Mouse (Mus musculus): ENCODE results near the gene Mon1a. TPM values are rescaled to one million over a fixed set of nuclear protein-coding genes. Genes with fewer than 3 reads are reported as not detected.
A peak's percentile ranks its signal among the peaks of the same experiment; 100 is the strongest.

Mon1a gene
- total RNA-seq, 2 experiments from 2014 or later: 6.1 to 16.5 TPM

- no peak for ATAC-seq (replicated peaks; ENCODE audit: poor library complexity, severe bottlenecking)
These were observed 48.9 kb downstream of the Mon1a start for GRCm38 (mm10) chr9:107936831-107937230.

DNA sequence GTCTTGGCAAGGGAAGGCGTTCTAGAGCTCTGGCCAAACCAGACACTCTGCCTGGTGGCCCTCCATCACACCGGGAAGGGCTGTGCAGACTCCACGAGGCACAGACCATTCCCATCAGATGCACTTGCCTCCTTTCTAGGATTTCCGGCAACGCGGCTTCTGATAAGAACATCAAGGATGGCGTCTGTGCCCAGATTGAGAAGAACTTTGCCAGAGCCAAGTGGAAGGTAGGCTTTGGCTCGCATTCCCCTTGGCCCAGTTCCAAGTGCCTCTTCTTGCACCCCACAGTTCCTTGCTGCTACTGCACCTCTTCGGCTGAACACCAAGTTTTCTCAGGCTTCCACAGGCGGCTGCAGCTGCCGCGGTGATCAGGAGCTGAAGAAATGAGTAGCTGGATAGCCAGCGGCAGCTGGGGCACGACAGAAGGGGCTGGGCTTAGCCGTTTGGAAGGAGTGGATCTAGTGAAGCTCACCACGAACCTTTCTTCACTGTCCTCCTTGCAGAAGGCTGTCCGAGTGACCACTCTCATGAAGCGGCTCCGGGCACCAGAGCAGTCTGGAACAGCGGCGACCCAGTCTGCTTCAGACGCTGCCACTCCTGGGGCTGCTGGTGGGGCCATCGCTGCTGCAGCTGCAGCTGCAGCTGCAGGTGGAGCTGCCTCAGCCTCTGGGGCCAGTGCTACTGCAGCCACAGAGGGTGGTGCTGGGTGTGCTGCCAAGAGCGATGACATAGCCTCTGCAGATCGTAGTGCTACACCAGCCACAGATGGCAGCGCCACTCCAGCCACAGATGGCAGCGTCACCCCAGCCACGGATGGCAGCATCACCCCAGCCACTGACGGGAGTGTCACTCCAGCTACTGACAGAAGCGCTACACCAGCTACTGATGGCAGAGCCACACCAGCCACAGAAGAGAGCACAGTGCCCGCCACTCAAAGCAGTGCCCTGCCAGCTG is 59.6 kb downstream of the Mon1a start:
- no peak for ATAC-seq (replicated peaks; ENCODE audit: poor library complexity, severe bottlenecking)

DNA sequence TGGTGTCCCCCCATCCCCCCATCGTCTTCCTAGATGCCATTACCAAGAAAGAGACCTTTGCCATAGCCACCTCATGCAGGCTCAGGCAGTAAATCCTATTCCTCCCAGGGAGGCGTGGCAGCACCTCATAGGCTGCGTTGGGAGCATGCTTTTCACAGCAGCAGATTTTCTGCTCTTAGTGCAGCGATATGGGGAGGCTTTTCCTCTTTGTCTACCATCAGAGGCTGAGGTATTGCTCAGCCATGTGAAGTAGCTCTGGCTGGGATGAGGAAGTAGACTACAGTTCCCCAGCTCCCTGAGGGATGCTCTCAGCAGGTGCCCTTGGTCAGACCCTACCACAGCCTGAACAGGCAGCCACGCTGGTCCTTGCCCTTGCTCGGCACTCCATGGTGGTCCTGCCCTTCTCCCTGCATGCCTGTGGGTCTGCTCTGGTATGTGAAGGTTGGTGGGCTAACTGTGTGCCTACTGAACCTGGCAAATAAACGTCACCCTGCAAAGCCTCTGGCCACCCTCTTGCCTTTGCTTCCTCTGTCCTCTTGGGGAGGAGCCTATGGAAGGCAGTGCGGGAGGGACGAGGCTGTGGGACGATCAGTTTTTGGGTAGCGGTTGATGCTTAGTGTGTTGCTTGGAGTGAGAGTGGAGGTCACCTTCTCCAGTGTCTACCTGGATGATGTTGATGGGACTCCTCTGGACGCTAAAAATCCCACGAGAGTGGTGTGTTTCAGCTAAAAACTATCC is 61.4 kb downstream of the Mon1a start:
- peak; percentile 16; the same call in 1 of the 2 replicates for ATAC-seq (replicated peaks; ENCODE audit: poor library complexity, severe bottlenecking)

- peak; percentile 33; the same call in 1 of the 2 replicates for ATAC-seq (replicated peaks; ENCODE audit: poor library complexity, severe bottlenecking)
These were observed 61.9 kb downstream of the Mon1a start, which contains the start of gene Traip for GRCm38 (mm10) chr9:107949922-107950235. Traip (plus strand) TSS chr9:107950136.

DNA sequence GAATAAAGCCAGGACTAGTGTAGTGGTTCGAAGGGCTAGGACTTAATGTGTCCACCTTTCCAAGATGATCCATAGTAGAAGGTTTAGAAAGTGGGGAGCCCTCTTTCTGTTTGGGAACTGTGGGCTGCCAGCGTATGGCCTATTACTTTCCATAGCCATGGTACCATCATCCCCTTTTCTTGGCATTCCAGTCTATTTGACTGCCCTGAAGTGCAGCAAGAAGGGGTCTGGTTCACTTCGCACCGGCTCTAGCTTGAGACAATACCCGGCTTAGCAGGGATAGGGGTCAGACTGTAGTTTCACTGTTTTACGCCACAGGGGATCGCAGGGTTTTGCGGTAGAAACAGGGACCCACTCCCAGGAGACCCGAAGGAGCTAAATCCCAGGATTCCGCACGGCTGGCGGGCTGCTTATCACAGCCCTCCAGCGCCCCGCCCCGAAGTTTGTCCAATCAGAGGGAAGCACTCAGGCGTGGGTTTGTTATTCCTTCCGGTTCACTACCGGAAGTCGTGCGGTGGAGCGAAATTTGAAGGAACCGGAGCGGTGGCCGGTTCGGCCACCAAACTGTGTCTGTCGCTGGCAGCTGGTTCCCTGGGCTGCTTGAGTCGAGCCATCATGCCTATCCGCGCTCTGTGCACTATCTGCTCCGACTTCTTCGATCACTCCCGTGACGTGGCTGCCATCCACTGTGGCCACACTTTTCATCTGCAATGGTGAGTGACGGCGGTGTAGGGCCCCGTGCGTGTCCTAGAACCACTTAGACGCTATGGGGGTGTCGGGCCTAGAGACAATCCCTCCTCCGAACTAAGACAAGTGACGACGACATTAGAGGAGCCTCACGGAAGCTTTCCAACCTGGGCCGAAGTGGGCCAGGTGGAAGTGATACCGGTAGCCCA is 62.8 kb downstream of the Mon1a start:
- peak; percentile 81 for ATAC-seq (replicated peaks; ENCODE audit: poor library complexity, severe bottlenecking)

Other genes starting within 250 kb of the Mon1a start
- not detected in 2 replicates for gene Slc38a3, start 218.6 kb upstream of the Mon1a start, total RNA-seq (2014; fragmentation: Nextera tagmentation)
- not detected in 2 replicates for gene Slc38a3, start 218.6 kb upstream of the Mon1a start, total RNA-seq (2017)
- not detected in 2 replicates for gene Gnat1, start 208.4 kb upstream of the Mon1a start, total RNA-seq (2014; fragmentation: Nextera tagmentation)
- gene Gnat1, start 208.4 kb upstream of the Mon1a start, total RNA-seq (2017): not detected in 2 replicates
- 2.6 TPM in 1 of 2 replicates, not detected in the other for gene Sema3f, start 177.7 kb upstream of the Mon1a start, total RNA-seq (2014; fragmentation: Nextera tagmentation)
- gene Sema3f, start 177.7 kb upstream of the Mon1a start, total RNA-seq (2017): not detected in 2 replicates
- 133 and 165 TPM in 2 replicates for gene Rbm5, start 117.2 kb upstream of the Mon1a start, total RNA-seq (2014; fragmentation: Nextera tagmentation)
- 157 and 164 TPM in 2 replicates for gene Rbm5, start 117.2 kb upstream of the Mon1a start, total RNA-seq (2017)
- 99.9 and 115 TPM in 2 replicates for gene Rbm6, start 14.9 kb upstream of the Mon1a start, total RNA-seq (2014; fragmentation: Nextera tagmentation)
- gene Rbm6, start 14.9 kb upstream of the Mon1a start, total RNA-seq (2017): 110 and 125 TPM in 2 replicates
- not detected in 2 replicates for gene Mst1r, start 18.7 kb downstream of the Mon1a start, total RNA-seq (2014; fragmentation: Nextera tagmentation)
- 0.26 and 6.3 TPM in 2 replicates for gene Mst1r, start 18.7 kb downstream of the Mon1a start, total RNA-seq (2017)
- gene Actl11, start 40.3 kb downstream of the Mon1a start, total RNA-seq (2014; fragmentation: Nextera tagmentation): not detected in 2 replicates
- not detected in 2 replicates for gene Actl11, start 40.3 kb downstream of the Mon1a start, total RNA-seq (2017)
- not detected in 2 replicates for gene Camkv, start 47.5 kb downstream of the Mon1a start, total RNA-seq (2014; fragmentation: Nextera tagmentation)
- gene Camkv, start 47.5 kb downstream of the Mon1a start, total RNA-seq (2017): not detected in 2 replicates
- gene Traip, start 62.0 kb downstream of the Mon1a start, total RNA-seq (2014; fragmentation: Nextera tagmentation): 11.1 and 19.4 TPM in 2 replicates
- gene Traip, start 62.0 kb downstream of the Mon1a start, total RNA-seq (2017): 24.0 and 29.7 TPM in 2 replicates
- gene Uba7, start 87.4 kb downstream of the Mon1a start, total RNA-seq (2014; fragmentation: Nextera tagmentation): 79.1 and 88.9 TPM in 2 replicates
- gene Uba7, start 87.4 kb downstream of the Mon1a start, total RNA-seq (2017): 21.4 and 33.4 TPM in 2 replicates
- gene Gm20661, start 94.9 kb downstream of the Mon1a start, total RNA-seq (2014; fragmentation: Nextera tagmentation): 0.47 TPM in 1 of 2 replicates, not detected in the other
- not detected in 2 replicates for gene Gm20661, start 94.9 kb downstream of the Mon1a start, total RNA-seq (2017)
- 16.7 and 29.9 TPM in 2 replicates for gene Inka1, start 97.7 kb downstream of the Mon1a start, total RNA-seq (2014; fragmentation: Nextera tagmentation)
- 18.6 and 23.2 TPM in 2 replicates for gene Inka1, start 97.7 kb downstream of the Mon1a start, total RNA-seq (2017)
- gene Cdhr4, start 104.3 kb downstream of the Mon1a start, total RNA-seq (2014; fragmentation: Nextera tagmentation): 3.0 TPM in 1 of 2 replicates, not detected in the other
- 0.69 TPM in 1 of 2 replicates, not detected in the other for gene Cdhr4, start 104.3 kb downstream of the Mon1a start, total RNA-seq (2017)
- gene Gm20662, start 108.2 kb downstream of the Mon1a start, total RNA-seq (2014; fragmentation: Nextera tagmentation): 0.62 and 5.3 TPM in 2 replicates
- not detected in 2 replicates for gene Gm20662, start 108.2 kb downstream of the Mon1a start, total RNA-seq (2017)
- 27.1 TPM in 2 replicates for gene Ip6k1, start 114.3 kb downstream of the Mon1a start, total RNA-seq (2014; fragmentation: Nextera tagmentation)
- 31.6 and 42.7 TPM in 2 replicates for gene Ip6k1, start 114.3 kb downstream of the Mon1a start, total RNA-seq (2017)
- gene Gmppb, start 161.1 kb downstream of the Mon1a start, total RNA-seq (2014; fragmentation: Nextera tagmentation): 14.1 and 15.1 TPM in 2 replicates
- 16.1 and 41.8 TPM in 2 replicates for gene Gmppb, start 161.1 kb downstream of the Mon1a start, total RNA-seq (2017)
- gene Amigo3, start 165.0 kb downstream of the Mon1a start, total RNA-seq (2014; fragmentation: Nextera tagmentation): 2.2 and 3.4 TPM in 2 replicates
- 2.2 and 3.1 TPM in 2 replicates for gene Amigo3, start 165.0 kb downstream of the Mon1a start, total RNA-seq (2017)
- gene Mst1, start 192.3 kb downstream of the Mon1a start, total RNA-seq (2014; fragmentation: Nextera tagmentation): 0.67 TPM in 1 of 2 replicates, not detected in the other
- 0.34 and 1.6 TPM in 2 replicates for gene Mst1, start 192.3 kb downstream of the Mon1a start, total RNA-seq (2017)
- gene Rnf123, start 195.2 kb downstream of the Mon1a start, total RNA-seq (2014; fragmentation: Nextera tagmentation): 64.5 and 75.3 TPM in 2 replicates
- 29.7 and 30.3 TPM in 2 replicates for gene Rnf123, start 195.2 kb downstream of the Mon1a start, total RNA-seq (2017)
- 72.6 and 79.0 TPM in 2 replicates for gene Apeh, start 206.5 kb downstream of the Mon1a start, total RNA-seq (2014; fragmentation: Nextera tagmentation)
- 75.8 and 83.2 TPM in 2 replicates for gene Apeh, start 206.5 kb downstream of the Mon1a start, total RNA-seq (2017)

Measured in granulocyte monocyte progenitor cell, adult 5-6 weeks (primary cell).